Mouse (Mus musculus) erythroblast, embryonic 14.5 days (primary cell): Measurements from ENCODE around the gene Mcf2l.

Experiments used
- GATA1 ChIP-seq: IDR thresholded peaks from 2 replicates; pipeline ENCODE4 v1.6.1; 2012; ENCODE audit warnings: low read length, inconsistent platforms, mixed read lengths
- TAL1 ChIP-seq: IDR thresholded peaks from 3 replicates; pipeline ENCODE4 v1.6.1; 2012; ENCODE audit warnings: low read length, inconsistent platforms, mixed read lengths

- TF ChIP-seq GATA1, result no peak
- TF ChIP-seq TAL1, result no peak
These were observed 74.3 kb downstream of the Mcf2l start for GRCm38 (mm10) chr8:12947604-12948573.
